Mouse (Mus musculus): ENCODE measurements around the gene Scn4b.

The Scn4b gene

GRCm38 (mm10) chr9:45138191-45139032, at the start of gene Scn4b:
Scn4b (plus strand) TSS chr9:45138395.
- peak; percentile 7 for DNase-seq

- DNase-seq, result no peak
Measured at GRCm38 (mm10) chr9:45090811-45091210, 47.4 kb upstream of the Scn4b start.

- peak; percentile 37 for DNase-seq
Measured at GRCm38 (mm10) chr9:45092641-45093040, 45.6 kb upstream of the Scn4b start.

GRCm38 (mm10) chr9:45095149-45095937, 42.9 kb upstream of the Scn4b start:
- peak; percentile 74 for DNase-seq

- DNase-seq, result no peak
Measured at GRCm38 (mm10) chr9:45097877-45098276, 40.3 kb upstream of the Scn4b start.

GRCm38 (mm10) chr9:45098426-45098825, 39.8 kb upstream of the Scn4b start:
- no peak for DNase-seq

- no peak for DNase-seq
Measured at GRCm38 (mm10) chr9:45102528-45102927, 35.7 kb upstream of the Scn4b start.

GRCm38 (mm10) chr9:45103211-45103979, 34.8 kb upstream of the Scn4b start:
- no peak for DNase-seq

- DNase-seq, result no peak
Measured at GRCm38 (mm10) chr9:45105596-45106374, 32.4 kb upstream of the Scn4b start.

- no peak for DNase-seq
Measured at GRCm38 (mm10) chr9:45115706-45116105, 22.5 kb upstream of the Scn4b start.

- no peak for DNase-seq
Measured at GRCm38 (mm10) chr9:45116819-45117218, 21.4 kb upstream of the Scn4b start.

GRCm38 (mm10) chr9:45117741-45118431, 20.3 kb upstream of the Scn4b start, which contains the start of gene Scn2b:
Scn2b (plus strand) TSS chr9:45117782.
- no peak for DNase-seq

GRCm38 (mm10) chr9:45118552-45118951, 19.6 kb upstream of the Scn4b start:
- DNase-seq, result no peak

GRCm38 (mm10) chr9:45119316-45119953, 18.8 kb upstream of the Scn4b start:
- DNase-seq, result no peak

- DNase-seq, result no peak
Measured at GRCm38 (mm10) chr9:45119954-45120530, 18.2 kb upstream of the Scn4b start.

GRCm38 (mm10) chr9:45120567-45120966, 17.6 kb upstream of the Scn4b start:
- DNase-seq, result no peak

GRCm38 (mm10) chr9:45121001-45121400, 17.2 kb upstream of the Scn4b start:
- DNase-seq, result no peak

- peak; percentile 86 for DNase-seq
Measured at GRCm38 (mm10) chr9:45121769-45122168, 16.4 kb upstream of the Scn4b start.

GRCm38 (mm10) chr9:45122209-45122761, 15.9 kb upstream of the Scn4b start:
- peak; percentile 83 for DNase-seq

- no peak for DNase-seq
Measured at GRCm38 (mm10) chr9:45125211-45125610, 13.0 kb upstream of the Scn4b start.

All from lung, postnatal 36 days (tissue).